Mouse (Mus musculus) kidney, adult 18-20 months (tissue): ENCODE results near the gene Col9a3.

Experiments
- DNase-seq: peaks from one replicate; pipeline ENCODE4 v3.0.0; 2021

Gene Col9a3

GRCm38 (mm10) chr2:180641576-180642554, 44.3 kb downstream of the Col9a3 start:
- DNase-seq = no peak

- no peak for DNase-seq
These were observed 45.1 kb downstream of the Col9a3 start, which contains the start of gene Tcfl5 for GRCm38 (mm10) chr2:180642555-180643260. Gene Tcfl5, minus strand, starts transcription at chr2:180642708.

- no peak for DNase-seq
These were observed 46.0 kb downstream of the Col9a3 start for GRCm38 (mm10) chr2:180643626-180644025.

- no peak for DNase-seq
These were observed 49.3 kb downstream of the Col9a3 start for GRCm38 (mm10) chr2:180646841-180647240.

- no peak for DNase-seq
These were observed 57.1 kb downstream of the Col9a3 start for GRCm38 (mm10) chr2:180654666-180655065.

- peak; percentile 28 for DNase-seq
These were observed 57.6 kb downstream of the Col9a3 start for GRCm38 (mm10) chr2:180655150-180655549.

GRCm38 (mm10) chr2:180657394-180658013, 59.9 kb downstream of the Col9a3 start:
- peak; percentile 75 for DNase-seq

- DNase-seq = no peak
These were observed 60.8 kb downstream of the Col9a3 start for GRCm38 (mm10) chr2:180658381-180658780.

- peak; percentile 18 for DNase-seq
These were observed 62.0 kb downstream of the Col9a3 start for GRCm38 (mm10) chr2:180659353-180660150.

- no peak for DNase-seq
These were observed 62.9 kb downstream of the Col9a3 start for GRCm38 (mm10) chr2:180660521-180660920.

GRCm38 (mm10) chr2:180662008-180662407, 64.4 kb downstream of the Col9a3 start:
- no peak for DNase-seq
